Comparison of ENCODE assay signal across 9 mouse cellular contexts in genomic region chr5:125588876-125589667, GRCm38 (mm10). TPM values are rescaled to one million over a fixed set of nuclear protein-coding genes. Genes with fewer than 3 reads are reported as not detected.
DNase-seq lines count a peak whose midpoint lies in the region; ATAC-seq and TF ChIP-seq lines count a peak whose summit lies in the region.
"Had no signal": no experiment of that assay in that cellular context is flagged by ENCODE, and none has a peak within 500 bp of the region (broad histone marks: within the 10 kb centered on the region; RNA-seq: fewer than 3 reads in every experiment).

No protein-coding gene starts in this region.

- peak overlapping the region; percentile 48 for H3K9ac ChIP-seq in embryonic facial prominence, embryonic 14.5 days (ENCODE audit: low read depth, low read length)
- H3K9ac ChIP-seq in hindbrain, postnatal 0 days (replicated peaks; ENCODE audit: low read length), result 0 out of 2 replicates have a peak overlapping the region, but pooled peaks have one; percentile 26
- peak overlapping the region; percentile 55 for H3K9ac ChIP-seq in midbrain, embryonic 12.5 days (replicated peaks)

- H3K4me1 ChIP-seq in embryonic facial prominence, embryonic 14.5 days (ENCODE audit: control insufficient read depth, insufficient read depth, low read length), result peaks cover 5% of the 10 kb centered on the region; the same call in 1 of the 2 replicates
- peaks cover 7% of the 10 kb centered on the region; the same call in 1 of the 2 replicates for H3K4me1 ChIP-seq in hindbrain, postnatal 0 days (ENCODE audit: insufficient read depth, low read length)
- H3K4me1 ChIP-seq in midbrain, embryonic 12.5 days, result peaks cover 13% of the 10 kb centered on the region

- intact Hi-C loops in heart, postnatal 10 days (cut with DNase I), result no loop called here

- H3K4me2 ChIP-seq in embryonic facial prominence, embryonic 14.5 days (ENCODE audit: low read depth, low read length), result peak overlapping the region; percentile 56
- H3K4me2 ChIP-seq in hindbrain, postnatal 0 days (ENCODE audit: low read depth, low read length), result peak overlapping the region; percentile 54
- peak overlapping the region; percentile 66 for H3K4me2 ChIP-seq in midbrain, embryonic 12.5 days (replicated peaks)

- no peaks in the 10 kb centered on the region for H3K9me3 ChIP-seq in embryonic facial prominence, embryonic 14.5 days (ENCODE audit: control insufficient read depth, low read length)
- H3K9me3 ChIP-seq in hindbrain, postnatal 0 days (ENCODE audit: low read length), result no peaks in the 10 kb centered on the region
- no peaks in the 10 kb centered on the region for H3K9me3 ChIP-seq in midbrain, embryonic 12.5 days

- H3K4me3 ChIP-seq in embryonic facial prominence, embryonic 14.5 days (ENCODE audit: low read depth, low read length), result peak overlapping the region; percentile 31
- peak overlapping the region; percentile 18 for H3K4me3 ChIP-seq in hindbrain, postnatal 0 days (ENCODE audit: low read length)
- H3K4me3 ChIP-seq in midbrain, embryonic 12.5 days, result peak overlapping the region; percentile 49

- H3K27me3 ChIP-seq in embryonic facial prominence, embryonic 14.5 days (replicated peaks; ENCODE audit: control insufficient read depth, insufficient read depth, low read length), result no peaks in the 10 kb centered on the region
- H3K27me3 ChIP-seq in hindbrain, postnatal 0 days (ENCODE audit: insufficient read depth, low read length), result no peaks in the 10 kb centered on the region
- peaks cover 7% of the 10 kb centered on the region; the same call in 1 of the 2 replicates for H3K27me3 ChIP-seq in midbrain, embryonic 12.5 days

- no peak overlapping the region for H3K27ac ChIP-seq in embryonic facial prominence, embryonic 14.5 days (replicated peaks; ENCODE audit: low read depth, low read length)
- no peak overlapping the region for H3K27ac ChIP-seq in hindbrain, postnatal 0 days
- peak overlapping the region; percentile 46; the same call in 1 of the 2 replicates for H3K27ac ChIP-seq in midbrain, embryonic 12.5 days (replicated peaks)

- 5% methylated on average over 18 of the region's 18 CpGs for WGBS in embryonic facial prominence, embryonic 14.5 days
- 5% methylated on average over 18 of the region's 18 CpGs for WGBS in hindbrain, postnatal 0 days
- 4% methylated on average over 18 of the region's 18 CpGs for WGBS in midbrain, embryonic 12.5 days

- no peak for TF ChIP-seq CTCF in hindbrain, postnatal 0 days (IDR thresholded peaks at IDR 0.05; ENCODE audit: low read depth)

- no peaks in the 10 kb centered on the region for H3K36me3 ChIP-seq in embryonic facial prominence, embryonic 14.5 days (ENCODE audit: control insufficient read depth, insufficient read depth, low read length)
- no peaks in the 10 kb centered on the region for H3K36me3 ChIP-seq in hindbrain, postnatal 0 days (ENCODE audit: insufficient read depth, low read length)
- no peaks in the 10 kb centered on the region for H3K36me3 ChIP-seq in midbrain, embryonic 12.5 days

- DNase-seq in heart, adult 8-10 months (ENCODE audit: low spot score), result peak; percentile 2
- DNase-seq in heart, postnatal 10 days, result no peak
- peak; percentile 38 for DNase-seq in Muller cell, postnatal 12 days (ENCODE audit: inconsistent ontology term)
- DNase-seq in embryonic facial prominence, embryonic 14.5 days (ENCODE audit: low spot score), result peak; percentile 39
- peak; percentile 64 for DNase-seq in hindbrain, postnatal 0 days (ENCODE audit: low spot score)
- no peak for DNase-seq in thymus, postnatal 0 days (ENCODE audit: low spot score)
- DNase-seq in urinary bladder, postnatal 36 days (ENCODE audit: low spot score in 2 of 2), result no peak

- peak; percentile 77 for ATAC-seq in embryonic facial prominence, embryonic 14.5 days (ENCODE audit: low read depth)
- peak; percentile 79; the same call in 1 of the 2 replicates for ATAC-seq in hindbrain, postnatal 0 days
- ATAC-seq in midbrain, embryonic 12.5 days (ENCODE audit: low FRiP score, low read depth), result peak; percentile 80

RNA-seq across cellular contexts. Expression of gene Tmem132b, which starts 57.5 kb away (rescaled TPM):
- total RNA-seq in heart, adult 8-10 months (2022), result under 1 TPM in 3 of 4 experiments, not detected in 1; 0.03 to 0.31 (median 0.03) TPM
- total RNA-seq in heart, postnatal 10 days (2021), result under 1 TPM in 1 of 2 experiments, not detected in 1; 0.02 TPM
- 0.31 and 0.38 TPM in 2 replicates for polyA plus RNA-seq in embryonic facial prominence, embryonic 14.5 days (2014; fragmentation: Nextera tagmentation; extraction: Ambion mirVana)
- 45.9 and 46.6 TPM in 2 replicates for total RNA-seq in hindbrain, postnatal 0 days (2014; rRNA removed)
- polyA plus RNA-seq in hindbrain, postnatal 0 days (2015; fragmentation: Nextera tagmentation; extraction: Ambion mirVana), result 6.1 and 6.9 TPM in 2 replicates
- polyA plus RNA-seq in midbrain, embryonic 12.5 days (2016; fragmentation: Nextera tagmentation; extraction: Ambion mirVana), result 1.4 and 1.8 TPM in 2 replicates
- 0.04 TPM in 1 of 2 replicates, not detected in the other for polyA plus RNA-seq in thymus, postnatal 0 days (2015; fragmentation: Nextera tagmentation; extraction: Ambion mirVana)
- total RNA-seq: liver, adult 2 months had no signal
- polyA plus RNA-seq: liver, adult 2 months had no signal

Comparison
In these comparisons a context has a peak if more than half of its experiments do, and no peak if none do; other contexts are left out.
1. DNase-seq: peak in heart, adult 8-10 months (single experiment), Muller cell, postnatal 12 days (single experiment), embryonic facial prominence, embryonic 14.5 days (single experiment) and hindbrain, postnatal 0 days (single experiment); none in heart, postnatal 10 days (0 of 2), thymus, postnatal 0 days (single experiment) and urinary bladder, postnatal 36 days (0 of 2).
2. Peak in every context shown above with its lines, with median percentiles within 50 percentile points of each other: ATAC-seq, H3K4me2 ChIP-seq, H3K4me3 ChIP-seq and H3K9ac ChIP-seq.